Mouse (Mus musculus) embryonic facial prominence, embryonic 14.5 days (tissue): ENCODE results near the gene Stx8. TPM values are rescaled to one million over a fixed set of nuclear protein-coding genes. Genes with fewer than 3 reads are reported as not detected.

ENCODE experiments used
- ATAC-seq: fragments of 200-750 bp; cut with Nextera tagmentation; 2 replicates; pipeline ENCODE4 v1.8.0; 2017; ENCODE audit warnings: low read depth, moderate number of reproducible peaks, moderate TSS enrichment
- DNase-seq: peaks from one replicate; pipeline ENCODE4 v3.0.0-alpha.2; 2015; ENCODE audit warnings: low spot score
- H3K27ac ChIP-seq: fragments of 300-500 bp; sonication (generic); replicated peaks from 2 replicates; pipeline ENCODE4 v1.5.1; 2014; ENCODE audit warnings: low read depth, mild to moderate bottlenecking, low read length, moderate library complexity
- H3K27me3 ChIP-seq: fragments of 300-500 bp; sonication (generic); replicated peaks from 2 replicates; pipeline ENCODE4 v1.6.1; 2014; ENCODE audit warnings: low read length; ENCODE audit not compliant: control insufficient read depth, insufficient read depth
- H3K36me3 ChIP-seq: fragments of 300-500 bp; sonication (generic); 2 replicates; pipeline ENCODE4 v1.6.1; 2014; ENCODE audit warnings: low read length, mixed read lengths; ENCODE audit not compliant: control insufficient read depth, insufficient read depth
- H3K4me1 ChIP-seq: fragments of 300-500 bp; sonication (generic); 2 replicates; pipeline ENCODE4 v1.6.1; 2014; ENCODE audit warnings: antibody characterized with exemption, low read length; ENCODE audit not compliant: control insufficient read depth, insufficient read depth
- H3K4me2 ChIP-seq: fragments of 300-500 bp; sonication (generic); 2 replicates; pipeline ENCODE4 v1.6.1; 2014; ENCODE audit warnings: low read depth, mild to moderate bottlenecking, low read length, moderate library complexity, mixed read lengths
- H3K4me3 ChIP-seq: fragments of 300-500 bp; sonication (generic); 2 replicates; pipeline ENCODE4 v1.5.1; 2014; ENCODE audit warnings: low read depth, mild to moderate bottlenecking, low read length
- H3K9ac ChIP-seq: fragments of 300-500 bp; sonication (generic); 2 replicates; pipeline ENCODE4 v1.6.1; 2014; ENCODE audit warnings: low read depth, mild to moderate bottlenecking, low read length, moderate library complexity, mixed read lengths
- H3K9me3 ChIP-seq: fragments of 300-500 bp; sonication (generic); 2 replicates; pipeline ENCODE4 v1.6.1; 2016; ENCODE audit warnings: low read length; ENCODE audit not compliant: control insufficient read depth
- whole genome bisulfite sequencing: fragments of 180-500 bp; shearing (Covaris S2); extraction: QIAGEN DNeasy Blood & Tissue Kit; methylation state at CpG from one replicate; pipeline ENCODE4 v1.1.7; 2014; 5-methylcytosine and 5-hydroxymethylcytosine counted together
- polyA plus RNA-seq: library from polyadenylated mRNA; unstranded; fragments of >200 nt; fragmentation: Nextera tagmentation; extraction: Ambion mirVana; gene quantifications from 2 replicates; pipeline ENCODE4 v1.2.1, GENCODE M21; 2014

Stx8 gene
- polyA plus RNA-seq, 1 experiment from 2014 or later: 58.9 TPM

- Histone ChIP-seq H3K4me2 (no peak overlapping the region), H3K4me1 (no peaks in the 10 kb centered on the region), H3K27ac (no peak overlapping the region), H3K36me3 (no peaks in the 10 kb centered on the region), H3K9ac (no peak overlapping the region), H3K9me3 (no peaks in the 10 kb centered on the region), H3K4me3 (no peak overlapping the region), H3K27me3 (no peaks in the 10 kb centered on the region)
- no peak for DNase-seq
- ATAC-seq: no peak
- WGBS: 55% methylated on average over 12 of the region's 12 CpGs
Measured at GRCm38 (mm10) chr11:68050725-68051124, 84.7 kb downstream of the Stx8 start.

GRCm38 (mm10) chr11:68051305-68051704, 85.3 kb downstream of the Stx8 start:
- no peaks in the 10 kb centered on the region for H3K9me3 ChIP-seq
- no peaks in the 10 kb centered on the region for H3K4me1 ChIP-seq
- ATAC-seq (no peak), DNase-seq (no peak)
- H3K36me3 ChIP-seq: no peaks in the 10 kb centered on the region
- no peaks in the 10 kb centered on the region for H3K27me3 ChIP-seq
- no peak overlapping the region for H3K4me2 ChIP-seq
- H3K4me3 ChIP-seq: no peak overlapping the region
- no peak overlapping the region for H3K9ac ChIP-seq
- 94% methylated on average over 4 of the region's 4 CpGs for WGBS
- H3K27ac ChIP-seq: no peak overlapping the region; the same call in 1 of the 2 replicates

- no peaks in the 10 kb centered on the region for H3K4me1 ChIP-seq
- no peak overlapping the region for H3K4me3 ChIP-seq
- WGBS: 55% methylated on average over 5 of the region's 5 CpGs
- DNase-seq (no peak), ATAC-seq (no peak)
- no peaks in the 10 kb centered on the region for H3K9me3 ChIP-seq
- H3K4me2 ChIP-seq: no peak overlapping the region
- no peak overlapping the region for H3K9ac ChIP-seq
- H3K36me3 ChIP-seq: no peaks in the 10 kb centered on the region
- H3K27ac ChIP-seq: no peak overlapping the region
- no peaks in the 10 kb centered on the region for H3K27me3 ChIP-seq
Measured at GRCm38 (mm10) chr11:68058466-68059201, 92.6 kb downstream of the Stx8 start.

GRCm38 (mm10) chr11:68060651-68061050, 94.7 kb downstream of the Stx8 start:
- Histone ChIP-seq H3K4me2 (no peak overlapping the region), H3K4me1 (no peaks in the 10 kb centered on the region), H3K27ac (no peak overlapping the region), H3K9me3 (no peaks in the 10 kb centered on the region), H3K36me3 (no peaks in the 10 kb centered on the region), H3K9ac (no peak overlapping the region), H3K4me3 (no peak overlapping the region), H3K27me3 (no peaks in the 10 kb centered on the region)
- ATAC-seq (no peak), DNase-seq (no peak)
- WGBS: 50% methylated on average over 4 of the region's 4 CpGs

GRCm38 (mm10) chr11:68062116-68062515, 96.1 kb downstream of the Stx8 start:
- no peak for ATAC-seq
- DNase-seq: no peak
- WGBS: 90% methylated on average over 2 of the region's 2 CpGs

GRCm38 (mm10) chr11:68067806-68068205, 101.8 kb downstream of the Stx8 start:
- peaks cover 3% of the 10 kb centered on the region; the same call in 1 of the 2 replicates for H3K4me1 ChIP-seq
- H3K27me3 ChIP-seq: no peaks in the 10 kb centered on the region
- ATAC-seq: no peak
- H3K4me3 ChIP-seq: no peak overlapping the region
- no peaks in the 10 kb centered on the region for H3K36me3 ChIP-seq
- H3K9ac ChIP-seq: no peak overlapping the region
- H3K27ac ChIP-seq: no peak overlapping the region
- DNase-seq: no peak
- no peak overlapping the region for H3K4me2 ChIP-seq
- H3K9me3 ChIP-seq: no peaks in the 10 kb centered on the region
- WGBS: 87% methylated on average over 10 of the region's 10 CpGs

More at GRCm38 (mm10) chr11:68062116-68062515, 96.1 kb downstream of the Stx8 start:
- Histone ChIP-seq H3K4me1 (no peaks in the 10 kb centered on the region), H3K9me3 (no peaks in the 10 kb centered on the region), H3K27ac (no peak overlapping the region), H3K4me3 (no peak overlapping the region), H3K4me2 (no peak overlapping the region), H3K9ac (no peak overlapping the region), H3K36me3 (no peaks in the 10 kb centered on the region), H3K27me3 (no peaks in the 10 kb centered on the region)

- Histone ChIP-seq H3K36me3 (no peaks in the 10 kb centered on the region), H3K4me1 (peaks cover 10% of the 10 kb centered on the region), H3K9ac (no peak overlapping the region), H3K4me2 (no peak overlapping the region), H3K27ac (no peak overlapping the region), H3K9me3 (no peaks in the 10 kb centered on the region), H3K4me3 (no peak overlapping the region), H3K27me3 (no peaks in the 10 kb centered on the region)
- 70% methylated on average over 3 of the region's 3 CpGs for WGBS
- DNase-seq (no peak), ATAC-seq (no peak)
Measured at GRCm38 (mm10) chr11:68070086-68070485, 104.1 kb downstream of the Stx8 start.

GRCm38 (mm10) chr11:68071836-68072235, 105.8 kb downstream of the Stx8 start:
- Histone ChIP-seq H3K9me3 (no peaks in the 10 kb centered on the region), H3K4me1 (peaks cover 11% of the 10 kb centered on the region), H3K27ac (no peak overlapping the region), H3K4me2 (no peak overlapping the region), H3K36me3 (no peaks in the 10 kb centered on the region), H3K4me3 (no peak overlapping the region), H3K9ac (no peak overlapping the region), H3K27me3 (0 out of 2 replicates have a peak, but pooled peaks cover 3% of the 10 kb centered on the region)
- DNase-seq: no peak
- ATAC-seq: no peak
- WGBS: 77% methylated on average over 5 of the region's 5 CpGs
